Mouse (Mus musculus) intestine, embryonic 15.5 days (tissue): ENCODE results near the gene Vezt. TPM values are rescaled to one million over a fixed set of nuclear protein-coding genes. Genes with fewer than 3 reads are reported as not detected.

Source experiments
- ATAC-seq: fragments of 200-750 bp; cut with Nextera tagmentation; 2 replicates; pipeline ENCODE4 v1.8.0; 2017; ENCODE audit warnings: moderate TSS enrichment, moderate library complexity
- H3K27ac ChIP-seq: fragments of 300-500 bp; sonication (generic); 2 replicates; pipeline ENCODE4 v1.5.1; 2015; ENCODE audit warnings: mild to moderate bottlenecking, inconsistent platforms
- H3K27me3 ChIP-seq: fragments of 300-500 bp; sonication (generic); replicated peaks from 2 replicates; pipeline ENCODE4 v1.6.1; 2015; ENCODE audit warnings: inconsistent platforms
- H3K36me3 ChIP-seq: fragments of 300-500 bp; sonication (generic); 2 replicates; pipeline ENCODE4 v1.6.1; 2015; ENCODE audit warnings: inconsistent platforms
- H3K4me1 ChIP-seq: fragments of 300-500 bp; sonication (generic); replicated peaks from 2 replicates; pipeline ENCODE4 v1.6.1; 2015; ENCODE audit warnings: inconsistent platforms
- H3K4me2 ChIP-seq: fragments of 300-500 bp; sonication (generic); replicated peaks from 2 replicates; pipeline ENCODE4 v1.6.1; 2015; ENCODE audit warnings: mild to moderate bottlenecking, inconsistent platforms
- H3K4me3 ChIP-seq: fragments of 300-500 bp; sonication (generic); replicated peaks from 2 replicates; pipeline ENCODE4 v1.5.1; 2015; ENCODE audit warnings: inconsistent platforms
- H3K9ac ChIP-seq: fragments of 300-500 bp; sonication (generic); 2 replicates; pipeline ENCODE4 v1.6.1; 2015; ENCODE audit warnings: inconsistent platforms
- H3K9me3 ChIP-seq: fragments of 300-500 bp; sonication (generic); 2 replicates; pipeline ENCODE4 v1.6.1; 2016; ENCODE audit warnings: inconsistent platforms
- WGBS: fragments of 180-500 bp; shearing (Covaris S2); methylation state at CpG from one replicate; pipeline ENCODE4 v1.1.7; 2015; 5-methylcytosine and 5-hydroxymethylcytosine counted together
- polyA plus RNA-seq: library from polyadenylated mRNA; unstranded; fragments of >200 nt; fragmentation: Nextera tagmentation; extraction: Ambion mirVana; gene quantifications from 2 replicates; pipeline ENCODE4 v1.2.1, GENCODE M21; 2015

Vezt gene
- polyA plus RNA-seq, 1 experiment from 2014 or later, result 20.1 TPM

DNA sequence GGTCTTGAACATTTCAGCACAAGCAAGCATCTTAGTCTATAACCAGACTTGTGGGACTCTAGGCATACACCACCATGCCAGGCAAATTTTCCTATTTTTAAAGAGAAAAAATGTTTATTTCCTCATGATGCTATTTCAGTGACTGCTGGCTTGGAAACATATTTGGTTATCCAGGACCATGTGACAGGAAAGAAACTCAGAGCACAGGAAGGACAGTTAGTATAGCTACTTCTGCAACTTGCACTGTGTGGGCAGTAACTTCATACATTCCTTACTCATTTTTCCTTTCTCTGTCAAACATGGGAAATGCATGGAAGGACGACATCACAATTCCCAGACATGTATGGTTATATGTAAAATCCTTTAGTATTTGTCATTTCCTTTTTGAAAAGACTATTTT, 36.3 kb downstream of the Vezt start:
- ATAC-seq, result no peak
- no peak overlapping the region for H3K27ac ChIP-seq
- H3K4me1 ChIP-seq, result no peaks in the 10 kb centered on the region
- peaks cover 7% of the 10 kb centered on the region for H3K36me3 ChIP-seq
- no peak overlapping the region for H3K9ac ChIP-seq
- H3K4me2 ChIP-seq, result no peak overlapping the region
- H3K27me3 ChIP-seq, result no peaks in the 10 kb centered on the region
- WGBS, result 81% methylated on average over 1 of the region's 1 CpGs
- no peaks in the 10 kb centered on the region; the same call in 1 of the 2 replicates for H3K9me3 ChIP-seq
- H3K4me3 ChIP-seq, result no peak overlapping the region

DNA sequence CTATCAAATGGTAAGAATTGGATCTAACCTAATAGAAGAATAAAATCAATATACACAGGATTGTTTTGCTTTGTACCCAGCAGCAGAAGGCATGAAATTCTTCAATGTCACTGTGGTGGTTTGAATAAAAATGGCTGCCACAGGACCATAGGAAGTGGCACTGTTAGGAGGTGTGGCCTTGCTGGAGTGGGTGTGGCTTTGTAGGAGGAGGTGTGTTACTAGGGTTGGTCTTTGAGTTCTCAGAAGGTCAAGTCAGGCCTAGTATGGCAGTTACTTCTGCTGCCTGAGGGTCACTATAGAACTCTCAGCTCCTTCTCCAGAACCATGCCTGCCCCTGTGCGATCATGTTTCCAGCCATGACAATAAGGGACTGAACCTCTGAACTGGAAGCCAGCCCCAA, 40.5 kb downstream of the Vezt start:
- Histone ChIP-seq H3K4me1 (no peaks in the 10 kb centered on the region), H3K36me3 (peaks cover 9% of the 10 kb centered on the region), H3K27me3 (no peaks in the 10 kb centered on the region), H3K9ac (no peak overlapping the region), H3K9me3 (no peaks in the 10 kb centered on the region), H3K4me3 (no peak overlapping the region), H3K4me2 (no peak overlapping the region), H3K27ac (no peak overlapping the region)
- no peak for ATAC-seq
- 96% methylated on average over 1 of the region's 1 CpGs for WGBS

DNA sequence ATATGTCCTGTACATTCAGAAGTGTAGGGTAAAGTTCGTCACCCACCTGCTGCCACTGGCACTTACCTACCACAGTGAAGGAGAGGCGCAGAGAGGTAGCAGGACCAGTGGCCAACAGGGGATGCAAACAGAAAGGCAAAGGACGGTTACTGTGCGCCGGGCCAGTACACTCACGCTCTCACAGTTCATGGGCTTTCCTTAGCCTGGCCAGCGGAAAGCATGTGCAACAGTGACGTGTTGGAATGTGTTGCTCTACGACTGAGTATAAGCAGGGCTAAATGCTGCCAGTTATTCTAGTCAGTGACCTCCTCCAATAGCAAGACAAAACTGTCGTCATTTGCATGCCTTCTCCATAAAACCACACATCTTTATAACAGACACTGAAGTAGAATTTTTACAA, 41.5 kb downstream of the Vezt start:
- H3K9me3 ChIP-seq, result no peaks in the 10 kb centered on the region
- H3K4me2 ChIP-seq, result no peak overlapping the region
- H3K36me3 ChIP-seq, result peaks cover 11% of the 10 kb centered on the region
- ATAC-seq, result no peak
- no peak overlapping the region for H3K4me3 ChIP-seq
- WGBS, result 96% methylated on average over 10 of the region's 10 CpGs
- no peak overlapping the region for H3K27ac ChIP-seq
- no peak overlapping the region for H3K9ac ChIP-seq
- no peaks in the 10 kb centered on the region for H3K27me3 ChIP-seq
- H3K4me1 ChIP-seq, result no peaks in the 10 kb centered on the region

- Histone ChIP-seq H3K4me1 (no peaks in the 10 kb centered on the region), H3K27ac (no peak overlapping the region), H3K4me3 (no peak overlapping the region), H3K27me3 (no peaks in the 10 kb centered on the region), H3K9me3 (no peaks in the 10 kb centered on the region), H3K4me2 (no peak overlapping the region), H3K9ac (no peak overlapping the region), H3K36me3 (peaks cover 10% of the 10 kb centered on the region; the same call in 1 of the 2 replicates)
- no peak for ATAC-seq
Measured at GRCm38 (mm10) chr10:93985357-93985756, 50.3 kb downstream of the Vezt start.

DNA sequence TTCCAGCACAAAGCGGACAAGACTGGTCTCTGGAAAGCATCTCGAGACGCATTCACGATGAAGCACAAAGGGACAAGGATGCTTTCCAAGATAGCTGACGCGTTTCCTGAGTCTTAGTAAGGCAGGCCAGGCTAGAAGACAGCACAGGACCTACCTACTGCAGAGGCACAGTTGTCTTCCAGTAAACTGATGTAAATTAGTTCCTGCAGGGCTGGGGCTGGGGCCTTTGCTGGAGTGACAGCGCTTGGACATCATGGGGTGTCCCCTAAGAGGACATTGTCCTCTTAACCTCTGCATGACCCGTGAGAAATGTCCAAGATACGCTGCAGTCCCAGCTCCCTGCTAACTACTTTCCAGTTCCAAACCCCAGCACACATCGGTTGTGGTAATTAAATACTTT, 66.3 kb downstream of the Vezt start:
- H3K36me3 ChIP-seq, result no peaks in the 10 kb centered on the region; the same call in 1 of the 2 replicates

GRCm38 (mm10) chr10:93967486-93967885, 68.1 kb downstream of the Vezt start:
- ATAC-seq, result no peak

More for the DNA sequence above, 66.3 kb downstream of the Vezt start:
- Histone ChIP-seq H3K4me2 (no peak overlapping the region), H3K27ac (no peak overlapping the region), H3K4me1 (no peaks in the 10 kb centered on the region), H3K9me3 (no peaks in the 10 kb centered on the region), H3K4me3 (no peak overlapping the region), H3K27me3 (no peaks in the 10 kb centered on the region), H3K9ac (no peak overlapping the region)
- no peak for ATAC-seq
- 59% methylated on average over 10 of the region's 10 CpGs for WGBS

DNA sequence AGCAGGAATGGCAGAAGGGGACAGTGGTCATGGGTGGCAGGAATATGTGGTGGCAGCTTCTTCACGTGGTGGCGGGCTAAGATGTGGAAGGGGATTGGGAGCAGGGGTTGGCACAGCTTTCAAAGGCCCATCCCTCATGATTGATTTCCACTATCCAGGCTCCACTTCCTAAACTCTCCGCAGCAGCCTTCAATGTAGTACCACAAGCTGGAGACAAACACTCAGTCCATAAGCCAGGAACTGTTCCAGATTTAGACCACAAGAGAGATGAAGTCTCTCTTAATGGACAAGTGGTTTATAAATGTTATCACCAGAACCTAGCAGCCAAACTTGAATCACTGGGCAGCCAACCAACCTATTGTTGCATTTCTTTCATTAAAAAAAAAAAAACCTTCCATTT, 81.6 kb downstream of the Vezt start:
- Histone ChIP-seq H3K27ac (no peak overlapping the region), H3K9ac (no peak overlapping the region), H3K4me2 (no peak overlapping the region), H3K36me3 (no peaks in the 10 kb centered on the region), H3K4me1 (no peaks in the 10 kb centered on the region), H3K9me3 (no peaks in the 10 kb centered on the region), H3K27me3 (no peaks in the 10 kb centered on the region), H3K4me3 (no peak overlapping the region)
- WGBS, result 82% methylated on average over 3 of the region's 3 CpGs
- ATAC-seq, result no peak

More at GRCm38 (mm10) chr10:93967486-93967885, 68.1 kb downstream of the Vezt start:
- Histone ChIP-seq H3K9ac (no peak overlapping the region), H3K27me3 (no peaks in the 10 kb centered on the region), H3K27ac (no peak overlapping the region), H3K9me3 (no peaks in the 10 kb centered on the region), H3K4me2 (no peak overlapping the region), H3K36me3 (no peaks in the 10 kb centered on the region), H3K4me3 (no peak overlapping the region), H3K4me1 (no peaks in the 10 kb centered on the region)

GRCm38 (mm10) chr10:93953504-93953903, 82.1 kb downstream of the Vezt start:
- Histone ChIP-seq H3K36me3 (no peaks in the 10 kb centered on the region), H3K9me3 (no peaks in the 10 kb centered on the region), H3K27ac (no peak overlapping the region), H3K4me3 (no peak overlapping the region), H3K9ac (no peak overlapping the region), H3K27me3 (no peaks in the 10 kb centered on the region), H3K4me1 (no peaks in the 10 kb centered on the region), H3K4me2 (no peak overlapping the region)
- ATAC-seq, result no peak
- WGBS, result 85% methylated on average over 7 of the region's 7 CpGs

- 89% methylated on average over 3 of the region's 3 CpGs for WGBS
- no peak overlapping the region for H3K27ac ChIP-seq
Measured at GRCm38 (mm10) chr10:93950991-93951390, 84.6 kb downstream of the Vezt start.

DNA sequence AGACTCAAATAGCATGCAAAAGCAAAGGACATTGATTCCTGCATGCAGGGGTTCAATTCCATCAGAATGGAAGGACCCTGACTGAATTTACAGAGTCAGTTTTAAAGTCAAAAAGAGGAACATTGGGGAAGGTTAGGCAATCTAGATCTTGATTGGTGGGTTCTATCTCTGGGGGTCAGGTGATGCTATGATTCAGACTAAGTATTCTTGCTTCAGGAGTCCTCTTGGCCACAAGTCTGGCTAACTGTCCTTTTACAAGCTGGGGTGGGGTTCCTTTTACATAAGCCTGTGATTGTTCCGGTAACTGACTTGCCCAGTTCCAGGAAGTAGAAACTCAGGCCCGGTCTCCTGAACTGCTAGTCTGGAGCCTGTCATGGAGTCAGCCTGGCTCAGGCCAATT, 85.7 kb downstream of the Vezt start:
- H3K4me2 ChIP-seq, result no peak overlapping the region
- 0 out of 2 replicates have a peak, but pooled peaks cover 2% of the 10 kb centered on the region for H3K4me1 ChIP-seq
- WGBS, result 78% methylated on average over 2 of the region's 2 CpGs
- H3K27ac ChIP-seq, result no peak overlapping the region
- H3K27me3 ChIP-seq, result no peaks in the 10 kb centered on the region
- ATAC-seq, result no peak
- no peaks in the 10 kb centered on the region for H3K9me3 ChIP-seq
- no peak overlapping the region for H3K9ac ChIP-seq
- no peak overlapping the region for H3K4me3 ChIP-seq
- H3K36me3 ChIP-seq, result no peaks in the 10 kb centered on the region

More at GRCm38 (mm10) chr10:93950991-93951390, 84.6 kb downstream of the Vezt start:
- no peaks in the 10 kb centered on the region for H3K27me3 ChIP-seq
- 0 out of 2 replicates have a peak, but pooled peaks cover 2% of the 10 kb centered on the region for H3K4me1 ChIP-seq
- H3K9ac ChIP-seq, result no peak overlapping the region
- H3K36me3 ChIP-seq, result no peaks in the 10 kb centered on the region
- H3K4me2 ChIP-seq, result no peak overlapping the region
- no peak overlapping the region for H3K4me3 ChIP-seq
- no peak for ATAC-seq
- no peaks in the 10 kb centered on the region for H3K9me3 ChIP-seq

DNA sequence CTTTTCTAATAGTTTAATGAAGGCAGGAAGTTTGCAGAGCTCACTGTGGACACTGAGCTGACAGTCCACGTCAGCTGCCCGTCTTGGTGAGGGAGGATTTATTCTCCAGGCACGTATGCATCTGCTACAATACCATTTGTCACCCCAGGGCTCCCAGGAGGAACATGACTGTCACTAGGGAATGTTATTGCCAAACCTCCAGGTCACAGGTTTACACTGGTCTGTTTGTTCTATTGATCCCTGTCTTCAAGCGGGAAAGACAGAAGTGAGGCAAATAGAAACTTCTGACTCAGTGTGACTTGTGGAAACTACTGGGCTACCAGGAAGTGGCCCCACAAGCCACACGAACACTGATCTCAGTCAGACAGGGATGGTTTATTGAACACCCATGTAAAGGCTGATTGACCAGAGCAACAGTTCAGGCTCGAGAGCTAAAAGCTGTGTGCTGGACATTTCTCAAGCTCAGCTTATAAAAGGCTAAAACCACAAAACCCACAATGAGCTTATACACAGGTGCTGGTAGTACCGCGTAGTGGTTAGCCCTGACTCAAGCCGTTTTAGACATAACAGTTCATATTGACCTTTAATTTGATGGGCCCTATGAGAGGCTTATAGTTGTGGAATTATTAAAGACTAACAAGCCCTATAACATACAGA, 89.6 kb downstream of the Vezt start:
- Histone ChIP-seq H3K27ac (no peak overlapping the region), H3K4me1 (0 out of 2 replicates have a peak, but pooled peaks cover 2% of the 10 kb centered on the region), H3K9ac (no peak overlapping the region), H3K36me3 (no peaks in the 10 kb centered on the region), H3K4me2 (no peak overlapping the region), H3K9me3 (no peaks in the 10 kb centered on the region), H3K27me3 (no peaks in the 10 kb centered on the region), H3K4me3 (no peak overlapping the region)
- 46% methylated on average over 9 of the region's 9 CpGs for WGBS
- ATAC-seq, result peak; percentile 62; the same call in 1 of the 2 replicates

DNA sequence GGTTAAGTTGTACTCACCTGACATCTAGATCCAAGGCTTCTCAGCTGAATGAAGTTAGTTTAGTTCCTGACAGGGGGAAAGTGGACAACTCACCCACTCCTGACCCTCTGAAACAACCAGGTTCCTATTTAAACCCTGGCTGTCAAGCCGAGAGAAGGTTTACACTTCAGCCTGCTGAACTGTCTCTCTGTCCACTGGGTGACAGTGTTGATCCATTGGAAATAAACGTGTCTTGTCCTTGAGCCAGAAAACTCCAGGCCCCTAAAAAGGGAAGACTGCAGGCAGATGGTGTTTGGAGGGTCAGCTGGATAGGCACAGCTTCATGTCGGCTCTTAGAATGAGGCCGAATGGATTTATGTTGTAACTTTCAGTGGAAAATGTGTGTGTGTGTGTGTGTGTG, 90.3 kb downstream of the Vezt start:
- 13% methylated on average over 4 of the region's 4 CpGs for WGBS

GRCm38 (mm10) chr10:93944241-93944640, 91.4 kb downstream of the Vezt start:
- Histone ChIP-seq H3K4me1 (0 out of 2 replicates have a peak, but pooled peaks cover 2% of the 10 kb centered on the region), H3K27me3 (no peaks in the 10 kb centered on the region), H3K9me3 (no peaks in the 10 kb centered on the region), H3K9ac (no peak overlapping the region), H3K4me2 (no peak overlapping the region), H3K4me3 (no peak overlapping the region), H3K27ac (no peak overlapping the region), H3K36me3 (no peaks in the 10 kb centered on the region)
- 45% methylated on average over 5 of the region's 5 CpGs for WGBS
- ATAC-seq, result no peak

More for the DNA sequence above, 90.3 kb downstream of the Vezt start:
- Histone ChIP-seq H3K27me3 (no peaks in the 10 kb centered on the region), H3K4me2 (no peak overlapping the region), H3K4me1 (0 out of 2 replicates have a peak, but pooled peaks cover 2% of the 10 kb centered on the region), H3K27ac (no peak overlapping the region), H3K9ac (no peak overlapping the region), H3K36me3 (no peaks in the 10 kb centered on the region), H3K4me3 (no peak overlapping the region), H3K9me3 (no peaks in the 10 kb centered on the region)
- ATAC-seq, result peak; percentile 76
